ENCODE assay signal across 8 mouse cellular contexts in genomic region chr19:32389001-32389871, GRCm38 (mm10). TPM values are rescaled to one million over a fixed set of nuclear protein-coding genes. Genes with fewer than 3 reads are reported as not detected.
DNase-seq lines count a peak whose midpoint lies in the region; ATAC-seq and TF ChIP-seq lines count a peak whose summit lies in the region.

Sgms1 (minus strand) TSS chr19:32389714.

- TF ChIP-seq EP300 in heart, postnatal 0 days (IDR thresholded peaks at IDR 0.05; ENCODE audit: low read depth), result peak; percentile 66

- peaks cover 12% of the 10 kb centered on the region; the same call in 1 of the 2 replicates for H3K27me3 ChIP-seq in forebrain, embryonic 13.5 days
- H3K27me3 ChIP-seq in heart, postnatal 0 days (ENCODE audit: control insufficient read depth, insufficient read depth, low read length), result no peaks in the 10 kb centered on the region
- H3K27me3 ChIP-seq in liver, embryonic 16.5 days (ENCODE audit: control insufficient read depth, insufficient read depth, low read depth, low read length), result peaks cover 35% of the 10 kb centered on the region
- H3K27me3 ChIP-seq in neural tube, embryonic 13.5 days, result no peaks in the 10 kb centered on the region

- peak within 1 kb of the TSS; percentile 74 for H3K4me3 ChIP-seq in forebrain, embryonic 13.5 days
- H3K4me3 ChIP-seq in heart, postnatal 0 days (ENCODE audit: low read depth, low read length), result peak within 1 kb of the TSS; percentile 85
- peak within 1 kb of the TSS; percentile 76 for H3K4me3 ChIP-seq in liver, embryonic 16.5 days (ENCODE audit: low read depth, low read length)
- peak within 1 kb of the TSS; percentile 86 for H3K4me3 ChIP-seq in neural tube, embryonic 13.5 days

- TF ChIP-seq CTCF in heart, postnatal 0 days (IDR thresholded peaks at IDR 0.05; ENCODE audit: low read depth), result no peak

- WGBS in forebrain, embryonic 13.5 days, result 2% methylated on average over 67 of the region's 68 CpGs
- under 1% methylated on average over 68 of the region's 68 CpGs for WGBS in heart, postnatal 0 days
- 1% methylated on average over 68 of the region's 68 CpGs for WGBS in liver, embryonic 16.5 days (ENCODE audit: insufficient replicate concordance)
- 1% methylated on average over 68 of the region's 68 CpGs for WGBS in neural tube, embryonic 13.5 days

- no peaks in the 10 kb centered on the region for H3K9me3 ChIP-seq in forebrain, embryonic 13.5 days (replicated peaks)
- no peaks in the 10 kb centered on the region for H3K9me3 ChIP-seq in heart, postnatal 0 days (replicated peaks; ENCODE audit: control insufficient read depth, low read length)
- H3K9me3 ChIP-seq in liver, embryonic 16.5 days (replicated peaks; ENCODE audit: control insufficient read depth, low read length), result no peaks in the 10 kb centered on the region
- no peaks in the 10 kb centered on the region for H3K9me3 ChIP-seq in neural tube, embryonic 13.5 days

- peak within 1 kb of the TSS; percentile 93 for H3K27ac ChIP-seq in forebrain, embryonic 13.5 days
- H3K27ac ChIP-seq in heart, postnatal 0 days (ENCODE audit: low read depth), result peak within 1 kb of the TSS; percentile 91
- H3K27ac ChIP-seq in liver, embryonic 16.5 days (ENCODE audit: low read length), result peak within 1 kb of the TSS; percentile 51
- H3K27ac ChIP-seq in neural tube, embryonic 13.5 days (replicated peaks), result peak within 1 kb of the TSS; percentile 97

- peak; percentile 86 for DNase-seq in ES-CJ7 (ENCODE audit: low read depth, low spot score)
- DNase-seq in heart, postnatal 0 days (ENCODE audit: low spot score), result peak; percentile 92
- peak; percentile 93 to 97 for DNase-seq in kidney, postnatal 36 days
- peak; percentile 89 for DNase-seq in telencephalon, adult 2 months (ENCODE audit: low read depth, low spot score)

- ATAC-seq in cerebellum, adult (ENCODE audit: insufficient number of reproducible peaks, low FRiP score, low TSS enrichment), result peak; percentile 76
- ATAC-seq in forebrain, embryonic 13.5 days, result peak; percentile 93
- ATAC-seq in heart, postnatal 0 days (ENCODE audit: insufficient read depth, low read depth), result peak; percentile 92
- ATAC-seq in liver, embryonic 16.5 days (ENCODE audit: low read depth), result peak; percentile 87
- ATAC-seq in neural tube, embryonic 13.5 days (ENCODE audit: low read depth), result peak; percentile 96

- H3K4me2 ChIP-seq in forebrain, embryonic 13.5 days, result peak within 1 kb of the TSS; percentile 91
- peak within 1 kb of the TSS; percentile 97 for H3K4me2 ChIP-seq in heart, postnatal 0 days (ENCODE audit: low read depth, low read length)
- H3K4me2 ChIP-seq in liver, embryonic 16.5 days (ENCODE audit: low read depth, low read length), result peak within 1 kb of the TSS; percentile 94
- H3K4me2 ChIP-seq in neural tube, embryonic 13.5 days, result peak within 1 kb of the TSS; percentile 90

- peaks cover 15% of the 10 kb centered on the region for H3K4me1 ChIP-seq in forebrain, embryonic 13.5 days
- peaks cover 6% of the 10 kb centered on the region for H3K4me1 ChIP-seq in heart, postnatal 0 days (ENCODE audit: control insufficient read depth, insufficient read depth)
- H3K4me1 ChIP-seq in liver, embryonic 16.5 days (ENCODE audit: control insufficient read depth, low read depth, low read length), result peaks cover 12% of the 10 kb centered on the region
- H3K4me1 ChIP-seq in neural tube, embryonic 13.5 days (replicated peaks), result peaks cover 23% of the 10 kb centered on the region

- no peaks in the 10 kb centered on the region for H3K36me3 ChIP-seq in forebrain, embryonic 13.5 days (ENCODE audit: poor library complexity, severe bottlenecking)
- H3K36me3 ChIP-seq in heart, postnatal 0 days (replicated peaks; ENCODE audit: control insufficient read depth, insufficient read depth, low read length), result no peaks in the 10 kb centered on the region
- no peaks in the 10 kb centered on the region for H3K36me3 ChIP-seq in liver, embryonic 16.5 days (ENCODE audit: control insufficient read depth, insufficient read depth)
- H3K36me3 ChIP-seq in neural tube, embryonic 13.5 days, result 0 out of 2 replicates have a peak, but pooled peaks cover 4% of the 10 kb centered on the region

- H3K9ac ChIP-seq in forebrain, embryonic 13.5 days, result peak within 1 kb of the TSS; percentile 82
- peak within 1 kb of the TSS; percentile 80 for H3K9ac ChIP-seq in heart, postnatal 0 days (replicated peaks; ENCODE audit: low read depth, low read length)
- H3K9ac ChIP-seq in liver, embryonic 16.5 days (ENCODE audit: low read depth, low read length), result peak within 1 kb of the TSS; percentile 72
- peak within 1 kb of the TSS; percentile 95 for H3K9ac ChIP-seq in neural tube, embryonic 13.5 days

RNA-seq across cellular contexts. Expression of gene Sgms1, which starts in this region (rescaled TPM):
- polyA plus RNA-seq in forebrain, embryonic 13.5 days (2015; fragmentation: Nextera tagmentation; extraction: Ambion mirVana), result 9.9 and 11.1 TPM in 2 replicates
- total RNA-seq in heart, postnatal 0 days (2014; rRNA removed; ENCODE audit: low replicate concordance), result 52.0 and 78.8 TPM in 2 replicates
- 29.4 and 31.1 TPM in 2 replicates for polyA plus RNA-seq in heart, postnatal 0 days (2015; fragmentation: Nextera tagmentation; extraction: Ambion mirVana)
- polyA plus RNA-seq in liver, embryonic 16.5 days (2015; fragmentation: Nextera tagmentation; extraction: Ambion mirVana), result 28.8 and 30.7 TPM in 2 replicates
- 18.7 TPM in 2 replicates for polyA plus RNA-seq in neural tube, embryonic 13.5 days (2015; fragmentation: Nextera tagmentation; extraction: Ambion mirVana)

Comparison
In these comparisons a context has a peak if more than half of its experiments do, and no peak if none do; other contexts are left out.
1. Peak in every context shown above with its lines: DNase-seq, ATAC-seq, H3K4me3 ChIP-seq and H3K27ac ChIP-seq.